Mouse (Mus musculus): Measurements from ENCODE around the gene Spsb3.

Gene Spsb3

DNA sequence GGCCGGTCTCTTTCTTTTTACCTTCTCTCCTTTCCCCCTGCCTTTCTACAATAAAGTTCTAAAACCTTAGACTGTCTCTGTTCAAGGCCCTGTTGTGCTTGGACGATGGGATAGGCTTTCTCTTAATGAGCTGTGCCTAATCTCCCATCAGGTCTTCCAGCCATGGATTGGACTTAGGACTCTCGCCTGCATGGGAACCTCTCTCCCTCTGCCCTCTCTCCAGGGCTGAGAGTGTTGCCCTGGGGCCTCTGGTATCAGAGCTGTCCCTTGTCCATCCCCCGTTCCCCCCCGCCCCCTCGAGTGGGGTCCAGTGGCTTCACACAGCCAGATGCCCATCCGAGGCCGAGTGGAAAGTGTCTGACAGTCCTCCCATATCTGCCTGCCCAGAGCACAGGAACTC, 11.5 kb upstream of the Spsb3 start:
- DNase-seq: no peak

DNA sequence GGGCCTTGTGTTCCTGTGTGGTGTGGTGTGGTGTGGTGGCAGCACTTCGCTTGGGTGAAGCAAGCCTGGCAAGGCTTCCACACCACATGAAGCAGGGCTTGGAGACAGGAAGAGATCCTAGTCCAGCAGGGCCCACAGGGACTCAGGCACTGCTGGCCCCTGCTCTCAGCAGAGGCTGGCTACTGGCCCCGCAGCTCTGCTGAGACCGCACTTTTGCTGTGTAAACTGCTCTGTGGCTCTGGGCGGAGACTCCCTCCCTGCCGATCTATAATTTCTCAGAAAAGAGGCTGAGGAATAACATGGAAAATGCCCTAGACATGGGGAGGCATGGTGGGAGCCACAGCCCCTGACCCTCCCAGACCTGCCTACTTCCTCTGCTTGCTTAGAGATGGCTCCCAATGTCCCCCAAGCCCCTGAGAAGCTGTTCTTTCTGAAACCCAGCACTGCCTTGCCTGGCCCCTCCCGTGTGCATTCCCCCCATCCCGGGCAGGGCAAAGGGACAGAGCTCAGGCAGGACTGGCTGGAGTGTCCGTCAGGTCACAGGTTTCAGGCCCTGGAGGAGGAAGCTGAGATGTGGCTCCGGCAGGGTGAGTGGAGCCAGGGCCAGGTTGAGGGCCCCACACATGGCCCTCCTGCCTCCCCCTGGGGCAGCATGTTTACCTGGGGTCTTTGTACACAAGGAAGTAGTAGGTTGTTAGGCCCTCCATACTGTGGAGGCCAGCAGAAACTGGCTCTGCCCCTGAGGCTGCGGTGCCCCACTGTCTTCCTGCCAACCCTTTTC, 8.9 kb upstream of the Spsb3 start:
- no peak for DNase-seq

DNA sequence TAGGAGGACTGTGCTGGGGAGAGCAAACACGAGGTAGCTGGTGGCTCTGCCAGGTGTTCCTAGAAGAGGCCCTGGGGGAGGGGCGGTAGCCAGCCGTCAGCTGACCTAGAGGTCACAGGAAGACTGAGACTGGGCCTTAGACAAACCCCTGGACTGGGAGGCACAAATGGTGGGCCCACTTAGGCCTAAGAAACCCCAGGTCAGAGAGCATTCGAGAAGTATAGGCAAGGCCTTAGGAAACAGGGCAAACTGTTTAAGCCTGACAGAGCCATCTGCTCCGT, 8.4 kb upstream of the Spsb3 start:
- DNase-seq: peak; percentile 18

DNA sequence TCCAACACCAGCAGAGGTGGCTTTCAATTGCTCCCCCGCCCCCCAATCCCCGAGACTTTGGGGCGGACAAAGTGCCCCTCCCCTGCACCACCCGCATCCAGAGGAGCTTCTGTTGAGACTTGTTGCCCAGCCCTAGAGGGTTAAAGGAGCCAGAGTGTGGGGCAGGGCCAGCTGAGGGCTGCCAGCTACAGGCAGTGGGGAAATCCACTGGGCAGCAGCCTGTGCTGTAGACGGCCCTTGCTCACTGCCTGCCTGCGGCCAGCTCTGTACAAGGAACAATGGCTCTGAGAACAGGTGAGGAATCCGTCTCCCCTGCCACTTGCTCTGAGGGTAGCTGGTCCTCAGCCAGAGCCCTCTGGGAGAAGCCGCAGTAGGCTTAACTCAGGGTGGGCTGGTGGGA, 7.9 kb upstream of the Spsb3 start:
- DNase-seq: no peak

DNA sequence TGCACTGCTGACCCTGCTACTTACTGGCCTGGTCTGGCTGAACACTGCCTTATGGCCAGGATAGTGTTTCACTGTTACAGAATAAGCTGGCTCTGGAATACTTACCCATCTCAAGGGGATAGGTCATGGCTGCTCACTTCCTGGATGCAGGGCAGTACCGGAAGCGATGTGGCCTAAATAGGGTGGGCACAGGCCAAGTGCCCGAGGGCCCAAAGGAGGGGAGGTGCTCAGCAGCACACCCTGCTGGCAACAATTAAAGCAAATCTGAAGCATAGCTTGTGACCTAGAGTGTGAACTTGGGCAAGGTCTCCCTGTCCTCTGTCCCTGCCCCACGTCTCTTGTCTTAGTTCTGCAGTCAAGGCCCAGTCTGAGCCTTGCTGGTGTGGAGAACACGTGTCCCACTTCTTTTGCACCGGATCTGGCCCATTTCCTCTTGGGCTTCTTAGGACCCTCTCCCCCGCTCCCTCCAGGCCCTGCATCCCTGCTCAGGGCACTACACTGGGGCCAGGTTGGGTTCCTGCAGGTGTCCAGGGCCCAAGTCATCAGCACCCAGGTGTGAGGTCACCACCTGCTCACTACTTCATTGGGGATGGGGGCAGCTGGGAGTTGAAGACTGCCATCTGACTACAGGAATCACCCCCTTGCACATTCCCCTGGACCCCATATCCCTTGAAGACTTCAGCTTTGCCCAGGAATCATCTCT, 4.6 kb upstream of the Spsb3 start:
- DNase-seq: no peak

DNA sequence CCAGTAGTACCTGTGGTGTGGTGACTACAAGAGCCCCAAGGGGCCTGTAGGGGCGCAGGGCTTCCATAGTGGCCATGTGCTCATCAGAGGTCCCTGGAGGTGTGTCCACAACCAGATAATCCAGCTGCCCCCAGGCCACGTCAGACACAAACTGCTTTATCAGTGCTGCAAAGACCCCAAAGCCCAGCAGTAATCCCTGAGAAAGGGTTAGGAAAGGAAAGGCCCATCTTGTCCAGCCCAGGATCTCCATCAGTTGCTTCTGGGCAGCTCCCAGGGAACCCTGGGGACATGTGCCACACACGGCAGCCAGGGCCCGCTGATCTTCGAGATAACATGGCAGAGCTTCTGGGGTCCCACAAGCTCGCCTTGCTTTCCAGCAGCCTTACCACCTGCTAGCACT, 2.1 kb upstream of the Spsb3 start:
- no peak for DNase-seq

DNA sequence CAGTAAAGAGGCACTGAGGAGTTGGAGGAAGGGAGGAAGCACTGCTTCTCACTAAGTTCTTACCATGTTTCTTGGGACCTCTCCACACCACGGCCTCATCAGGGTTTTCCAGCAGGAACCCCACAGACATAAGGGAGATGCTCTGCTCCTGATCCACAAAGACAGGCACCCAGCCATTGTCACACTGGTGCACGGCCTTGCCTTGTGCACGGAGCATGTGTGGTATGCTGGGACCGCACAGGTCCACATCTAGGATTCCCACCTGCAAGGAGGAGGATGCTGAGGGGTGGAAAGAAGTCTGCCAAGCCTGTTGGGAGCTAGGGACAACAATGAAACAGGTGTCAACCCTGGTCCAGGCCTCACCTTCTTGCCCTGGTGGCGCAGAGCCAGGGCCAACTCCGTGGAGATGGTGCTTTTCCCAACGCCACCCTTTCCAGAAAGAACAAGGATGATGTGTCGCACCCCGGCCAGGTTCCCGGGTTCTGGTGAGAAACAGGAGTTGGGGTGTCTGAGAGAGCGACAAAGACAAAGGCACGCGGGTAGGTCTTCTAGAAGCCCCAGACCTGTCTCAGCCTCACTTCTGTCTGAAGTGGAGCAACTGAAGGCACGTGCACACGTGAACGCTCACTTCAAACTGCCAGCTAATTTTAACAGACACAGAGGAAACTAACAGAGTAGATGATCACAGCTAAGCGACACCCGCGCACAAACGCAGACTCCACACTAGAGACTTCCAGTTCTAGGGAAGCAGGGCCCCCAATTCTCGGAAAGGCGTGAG, 898 bp upstream of the Spsb3 start:
- DNase-seq: peak; percentile 73

DNA sequence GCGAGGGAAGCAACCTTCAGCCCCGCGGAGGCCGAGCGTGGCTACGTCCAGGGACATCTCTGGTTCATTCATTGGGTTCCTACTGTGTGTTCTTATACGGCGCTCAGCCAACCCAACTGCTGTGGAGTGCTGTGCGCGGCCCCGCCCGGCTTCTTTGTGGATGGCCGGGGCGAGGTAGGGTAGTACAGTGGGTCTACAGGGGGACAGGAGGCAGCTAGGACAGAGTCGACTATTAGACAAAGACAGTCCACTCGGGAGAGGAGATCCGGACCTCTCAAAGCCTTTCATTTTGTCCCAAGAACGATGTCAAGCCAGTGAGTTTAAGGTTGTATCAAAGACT, 459 bp downstream of the Spsb3 start:
- no peak for DNase-seq

DNA sequence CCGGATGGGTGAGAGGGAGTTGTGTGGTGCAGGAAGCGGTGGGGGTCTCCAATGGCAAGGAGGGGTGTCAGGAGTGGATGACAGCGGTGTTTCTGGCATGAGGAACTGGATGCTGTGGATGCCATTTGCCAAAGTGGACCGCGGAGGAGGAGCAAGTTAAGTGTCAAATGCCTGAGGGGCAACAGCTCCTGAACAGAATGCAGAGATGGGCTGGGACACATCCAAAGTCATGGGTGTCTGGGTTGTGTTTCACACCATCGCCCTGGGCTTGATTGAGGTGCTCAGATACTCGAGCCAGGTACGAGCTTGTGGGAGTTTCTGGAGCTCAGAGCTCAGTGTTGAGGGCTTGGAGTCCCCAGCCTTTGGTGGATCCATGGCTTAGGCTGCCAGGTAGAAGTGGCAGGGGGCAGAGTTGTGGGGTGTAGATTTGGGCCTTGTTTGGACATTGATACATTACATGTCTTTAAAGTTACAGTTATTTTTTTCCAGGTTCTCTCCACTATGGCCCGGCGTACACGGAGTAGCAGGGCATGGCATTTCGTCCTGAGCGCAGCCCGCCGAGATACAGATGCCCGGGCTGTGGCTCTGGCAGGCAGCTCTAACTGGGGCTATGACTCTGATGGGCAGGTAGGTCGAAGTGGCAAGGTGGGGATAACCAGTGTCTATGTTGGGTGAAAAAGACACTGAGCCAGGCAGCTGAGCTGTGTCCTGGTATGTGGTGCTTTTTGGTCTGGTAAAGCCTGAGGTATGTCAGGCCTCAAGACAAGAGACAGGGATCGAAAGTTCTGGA, 1.0 kb downstream of the Spsb3 start:
- DNase-seq: peak; percentile 68

DNA sequence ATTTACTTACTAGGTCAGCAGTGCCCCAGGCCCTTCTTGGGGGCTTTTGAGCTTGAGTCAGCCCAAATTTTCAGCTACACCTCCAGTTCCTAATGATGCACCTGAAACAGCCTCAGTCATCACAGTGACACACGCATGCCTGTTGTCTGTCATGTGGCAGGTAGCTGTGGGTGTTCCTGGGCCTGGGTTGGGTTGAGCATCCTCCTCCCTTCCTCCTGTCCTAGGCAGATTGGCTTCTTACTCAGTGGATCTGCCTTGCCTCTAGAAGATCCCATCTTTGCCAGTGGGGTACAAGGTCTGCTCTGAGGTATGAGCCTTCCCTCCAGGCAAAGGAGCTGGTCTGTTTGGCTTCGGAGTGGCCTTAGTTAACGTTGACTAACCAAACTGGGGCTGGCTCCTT, 2.4 kb downstream of the Spsb3 start:
- peak; percentile 25 for DNase-seq

DNA sequence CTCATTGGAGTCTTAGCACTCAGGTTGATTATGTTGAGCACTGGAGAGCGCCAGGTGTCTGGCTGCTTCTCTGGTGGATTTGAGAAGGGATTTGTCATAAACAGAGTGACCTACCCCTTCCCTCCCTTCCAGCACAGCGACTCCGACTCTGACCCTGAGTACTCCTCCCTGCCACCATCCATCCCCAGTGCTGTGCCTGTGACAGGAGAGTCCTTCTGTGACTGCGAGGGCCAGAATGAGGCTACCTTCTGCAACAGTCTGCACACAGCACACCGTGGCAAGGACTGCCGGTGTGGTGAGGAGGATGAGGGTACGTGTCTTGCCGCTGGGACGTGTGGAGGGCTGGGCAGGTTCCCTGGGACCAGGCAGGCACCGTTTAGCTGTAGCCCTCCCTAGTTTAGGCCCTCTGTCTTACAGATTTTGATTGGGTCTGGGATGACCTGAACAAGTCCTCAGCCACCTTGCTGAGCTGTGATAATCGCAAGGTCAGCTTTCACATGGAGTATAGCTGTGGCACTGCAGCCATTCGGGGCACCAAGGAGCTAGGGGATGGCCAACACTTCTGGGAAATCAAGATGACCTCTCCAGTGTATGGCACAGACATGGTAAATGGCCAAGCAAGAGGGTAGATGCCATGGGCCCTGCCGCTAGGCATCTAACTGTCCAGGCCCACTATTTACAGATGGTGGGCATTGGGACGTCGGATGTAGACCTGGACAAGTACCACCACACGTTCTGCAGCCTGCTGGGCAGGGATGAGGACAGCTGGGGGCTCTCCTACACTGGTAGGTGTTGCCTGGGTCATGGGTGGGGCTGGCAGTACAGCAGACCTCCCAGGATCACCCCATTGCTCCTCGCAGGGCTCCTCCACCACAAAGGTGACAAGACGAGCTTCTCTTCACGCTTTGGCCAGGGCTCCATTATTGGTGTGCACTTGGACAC, 4.0 kb downstream of the Spsb3 start:
- peak; percentile 62 for DNase-seq

DNA sequence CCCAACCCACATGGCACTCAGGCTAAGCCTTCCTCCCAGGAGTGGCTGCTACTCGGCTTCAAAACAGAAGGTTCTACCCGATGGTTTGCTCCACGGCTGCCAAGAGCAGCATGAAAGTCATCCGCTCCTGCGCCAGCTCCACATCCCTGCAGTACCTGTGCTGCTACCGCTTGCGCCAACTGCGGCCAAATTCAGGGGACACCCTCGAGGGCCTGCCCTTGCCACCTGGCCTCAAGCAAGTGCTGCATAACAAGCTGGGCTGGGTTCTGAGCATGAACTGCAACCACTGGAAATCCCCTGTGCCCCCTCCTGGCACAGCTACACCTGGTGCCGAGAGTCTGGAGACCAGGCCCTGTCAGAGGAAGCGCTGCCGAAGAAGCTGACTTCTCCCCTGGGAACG, 4.9 kb downstream of the Spsb3 start:
- peak; percentile 87 for DNase-seq

DNA sequence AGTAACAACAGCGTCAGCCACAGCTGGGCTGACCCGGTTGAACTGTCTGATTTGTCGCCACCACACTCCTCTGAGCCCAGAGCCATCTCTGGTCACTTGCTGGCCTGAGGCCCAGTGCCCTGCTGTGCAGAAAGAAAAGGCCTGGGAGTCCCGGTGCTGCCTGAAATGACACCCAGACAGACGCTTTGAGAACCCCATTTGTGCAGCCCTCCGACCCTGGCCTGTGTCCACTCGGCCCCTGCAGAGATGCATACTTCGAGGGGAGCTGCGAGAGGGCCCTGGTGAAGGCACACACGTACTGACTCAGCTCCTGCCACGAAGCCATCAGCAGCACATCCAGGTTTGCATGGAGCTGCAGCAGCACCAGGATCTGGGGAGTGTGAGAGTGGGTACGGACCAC, 6.3 kb downstream of the Spsb3 start:
- peak; percentile 64 for DNase-seq

DNA sequence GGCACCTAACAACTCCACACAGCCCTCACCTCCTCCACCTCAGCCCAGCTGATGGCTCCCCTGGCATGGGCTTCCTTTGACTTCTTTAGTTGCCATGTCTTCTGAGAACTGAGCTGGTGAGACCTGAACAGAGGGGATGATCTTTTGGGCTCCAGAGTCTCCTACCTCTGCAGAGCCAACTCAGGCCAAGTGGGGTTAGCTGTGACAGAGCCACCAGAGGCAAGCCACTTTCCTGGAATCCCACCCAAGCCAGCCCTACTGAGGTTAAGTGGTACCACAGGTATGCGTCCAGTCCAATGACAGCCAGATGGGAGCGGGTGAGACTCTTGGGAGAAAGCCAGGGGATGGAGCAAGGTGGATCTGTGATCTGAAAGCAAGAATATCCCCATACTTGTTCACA, 6.8 kb downstream of the Spsb3 start:
- DNase-seq: peak; percentile 52

DNA sequence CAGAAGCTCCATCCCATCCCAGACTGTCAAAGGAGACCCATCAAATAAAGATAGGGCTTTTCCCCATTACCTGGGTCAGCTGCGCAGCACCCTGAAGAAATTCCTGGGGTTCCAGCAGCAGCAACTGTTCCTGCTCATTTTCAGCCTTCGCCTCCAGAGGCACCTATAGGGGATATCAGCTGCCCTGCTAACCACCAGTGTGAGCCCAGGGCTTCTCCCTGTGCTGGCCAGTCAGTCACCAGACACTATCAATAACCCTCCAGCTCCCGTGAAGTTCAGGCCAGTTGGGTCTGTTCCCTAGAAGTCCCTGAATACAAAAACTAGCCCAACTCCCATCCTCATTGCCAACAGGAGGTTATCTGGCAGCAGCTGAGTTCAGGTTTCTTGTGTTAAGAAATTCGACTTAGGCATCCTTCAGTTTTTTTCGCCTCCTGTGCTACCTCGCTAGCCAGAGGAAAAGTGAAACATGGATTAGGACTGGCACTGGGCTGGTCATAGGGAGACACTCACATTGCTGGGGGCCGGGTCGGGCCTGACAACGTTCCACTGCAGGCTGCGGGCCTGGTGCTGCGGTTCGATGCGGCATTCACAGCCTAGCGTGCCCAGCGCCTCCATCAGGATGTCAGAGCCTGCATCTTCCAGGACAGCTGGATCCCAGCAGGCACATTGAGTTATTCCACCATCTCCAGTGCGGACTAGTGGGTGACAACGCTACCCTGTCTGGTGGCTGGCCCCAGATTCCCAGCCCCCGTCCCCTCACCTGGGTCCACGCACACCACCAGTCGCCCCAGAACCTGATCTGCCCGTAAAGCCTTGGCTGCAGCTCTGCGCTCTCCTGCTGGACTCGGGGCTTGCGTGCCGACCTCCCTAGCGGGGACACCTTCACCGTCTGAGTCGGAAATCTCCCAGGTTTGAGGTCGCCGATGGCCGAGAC, 7.9 kb downstream of the Spsb3 start:
- DNase-seq: no peak

DNA sequence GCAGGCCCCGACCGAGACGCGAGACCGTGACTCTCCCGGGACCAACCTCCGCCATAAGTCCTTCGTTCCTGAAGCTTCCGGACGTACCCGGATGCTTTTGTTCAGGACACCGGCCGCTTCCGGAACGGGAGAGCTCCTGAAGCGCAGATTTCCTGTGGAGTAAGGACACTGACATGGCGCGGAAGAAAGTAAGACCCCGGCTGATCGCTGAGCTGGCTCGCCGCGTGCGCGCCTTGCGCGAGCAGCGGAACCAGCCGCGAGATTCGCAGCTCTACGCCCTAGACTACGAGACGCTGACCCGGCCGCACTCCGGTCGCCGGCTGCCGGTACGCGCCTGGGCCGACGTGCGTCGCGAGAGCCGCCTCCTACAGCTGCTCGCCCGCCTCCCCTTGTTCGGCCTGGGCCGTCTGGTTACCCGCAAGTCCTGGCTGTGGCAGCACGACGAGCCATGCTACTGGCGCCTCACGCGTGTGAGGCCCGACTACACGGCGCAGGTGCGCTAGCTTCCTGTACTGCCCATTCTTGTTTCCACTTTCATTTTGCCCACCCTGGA, 8.6 kb downstream of the Spsb3 start, which contains the start of the genes Eme2 and Mrps34:
Gene Eme2 (minus strand): TSS at position 93 of the 553 bp plus-strand sequence.
Gene Mrps34 (plus strand): TSS at position 122 of the 553 bp plus-strand sequence.
- DNase-seq: peak; percentile 82

DNA sequence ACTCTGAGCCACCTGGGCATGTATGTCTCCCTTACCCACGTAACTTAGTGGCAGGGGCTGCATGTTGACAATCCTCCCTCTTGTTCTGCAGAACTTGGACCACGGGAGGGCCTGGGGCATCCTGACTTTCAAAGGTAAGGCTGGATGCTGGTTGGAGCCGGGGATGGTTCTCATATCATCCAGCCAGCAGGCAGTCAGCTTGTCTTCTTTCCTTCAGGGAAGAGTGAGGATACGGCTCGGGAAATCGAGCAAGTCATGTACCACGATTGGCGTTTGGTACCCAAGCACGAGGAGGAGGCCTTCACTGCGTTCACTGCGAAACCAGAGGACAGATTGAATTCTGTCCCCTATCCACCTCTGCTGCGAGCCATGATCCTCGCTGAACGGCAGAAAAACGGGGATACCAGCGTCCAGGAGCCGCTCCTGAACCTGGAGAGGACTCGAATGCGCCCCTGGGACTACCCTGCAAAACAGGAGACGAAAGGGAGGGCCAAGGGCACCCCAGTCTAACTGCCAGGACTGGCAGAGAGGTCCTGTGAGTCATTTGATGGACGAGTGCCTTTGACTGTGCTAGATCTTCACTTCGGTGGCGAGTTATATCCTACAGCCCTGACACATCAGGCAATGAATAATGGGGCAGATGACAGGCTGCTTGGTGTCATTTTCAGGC, 9.3 kb downstream of the Spsb3 start:
- DNase-seq: no peak

DNA sequence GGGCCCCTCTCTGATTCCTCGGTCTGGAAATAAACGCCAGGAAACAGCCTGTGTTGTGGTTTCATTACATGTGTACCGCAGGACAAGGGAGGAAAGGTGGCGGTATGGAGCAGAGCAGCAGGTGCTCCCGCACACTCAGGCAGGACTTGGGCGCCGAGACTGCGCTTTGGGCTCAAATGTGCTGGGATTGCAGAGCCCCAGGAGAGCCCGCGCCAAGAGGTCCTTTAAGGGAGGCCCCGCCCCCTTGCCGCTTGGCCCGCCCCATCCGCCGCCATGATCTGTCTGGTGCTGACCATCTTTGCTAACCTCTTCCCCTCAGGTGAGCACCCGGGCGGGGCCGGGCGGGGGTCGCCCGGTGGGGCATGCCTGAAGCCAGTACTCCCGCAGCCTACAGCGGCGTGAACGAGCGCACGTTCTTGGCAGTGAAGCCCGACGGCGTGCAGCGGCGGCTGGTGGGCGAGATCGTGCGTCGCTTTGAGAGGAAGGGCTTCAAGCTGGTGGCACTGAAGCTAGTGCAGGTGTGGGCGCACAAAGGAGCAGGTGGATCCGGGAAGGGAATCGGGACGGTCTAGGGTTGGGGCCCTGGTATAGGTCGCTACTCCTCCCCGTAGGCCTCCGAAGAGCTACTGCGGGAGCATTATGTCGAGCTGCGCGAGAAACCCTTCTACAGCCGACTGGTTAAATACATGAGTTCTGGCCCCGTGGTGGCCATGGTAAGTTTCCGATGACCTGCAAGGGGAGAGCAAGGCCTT, 10.0 kb downstream of the Spsb3 start, which contains the start of gene Nme3:
Gene Nme3 (plus strand): TSS at position 260 of the 752 bp plus-strand sequence.
- DNase-seq: peak; percentile 78

DNA sequence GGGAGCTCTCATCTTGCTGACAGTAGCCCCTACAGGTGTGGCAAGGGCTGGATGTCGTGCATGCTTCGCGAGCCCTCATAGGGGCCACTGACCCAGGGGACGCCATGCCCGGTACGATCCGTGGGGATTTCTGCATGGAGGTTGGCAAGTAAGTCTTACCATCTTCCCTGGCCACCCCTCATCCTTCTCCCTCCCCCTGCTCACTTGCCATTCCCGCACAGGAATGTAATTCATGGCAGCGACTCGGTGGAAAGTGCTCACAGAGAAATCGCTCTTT, 10.5 kb downstream of the Spsb3 start:
- peak; percentile 48 for DNase-seq

All from cerebellum, adult 11-12 months (tissue).